Mouse (Mus musculus): ENCODE results near the gene Matn1.

Matn1 gene

GRCm38 (mm10) chr4:130944112-130944511 lies at the start of gene Matn1:
Gene Matn1 (plus strand): TSS chr4:130944385.
- DNase-seq: no peak

GRCm38 (mm10) chr4:130895701-130896100 lies 48.5 kb upstream of the Matn1 start:
- no peak for DNase-seq

GRCm38 (mm10) chr4:130896372-130896771 lies 47.8 kb upstream of the Matn1 start:
- peak; percentile 58 for DNase-seq

GRCm38 (mm10) chr4:130899383-130899781 lies 44.8 kb upstream of the Matn1 start:
- no peak for DNase-seq

GRCm38 (mm10) chr4:130899782-130900427 lies 44.3 kb upstream of the Matn1 start:
- no peak for DNase-seq

- DNase-seq: peak; percentile 45
These were observed 43.4 kb upstream of the Matn1 start for GRCm38 (mm10) chr4:130900746-130901145.

- peak; percentile 49 for DNase-seq
These were observed 41.9 kb upstream of the Matn1 start for GRCm38 (mm10) chr4:130902289-130902781.

- no peak for DNase-seq
These were observed 39.2 kb upstream of the Matn1 start for GRCm38 (mm10) chr4:130905025-130905424.

GRCm38 (mm10) chr4:130905882-130906281 lies 38.3 kb upstream of the Matn1 start:
- DNase-seq: no peak

GRCm38 (mm10) chr4:130906296-130906695 lies 37.9 kb upstream of the Matn1 start:
- peak; percentile 52 for DNase-seq

GRCm38 (mm10) chr4:130907200-130908069 lies 36.8 kb upstream of the Matn1 start:
- no peak for DNase-seq

GRCm38 (mm10) chr4:130908133-130908532 lies 36.1 kb upstream of the Matn1 start:
- DNase-seq: no peak

- DNase-seq: no peak
These were observed 34.9 kb upstream of the Matn1 start for GRCm38 (mm10) chr4:130909167-130909874.

GRCm38 (mm10) chr4:130910666-130911065 lies 33.5 kb upstream of the Matn1 start:
- DNase-seq: peak; percentile 33

- DNase-seq: no peak
These were observed 31.6 kb upstream of the Matn1 start for GRCm38 (mm10) chr4:130912626-130913025.

- no peak for DNase-seq
These were observed 31.1 kb upstream of the Matn1 start, which contains the start of gene Laptm5 for GRCm38 (mm10) chr4:130913077-130913476. Gene Laptm5 (plus strand): TSS chr4:130913125.

GRCm38 (mm10) chr4:130913511-130913910 lies 30.7 kb upstream of the Matn1 start:
- DNase-seq: no peak

GRCm38 (mm10) chr4:130914011-130914410 lies 30.2 kb upstream of the Matn1 start:
- no peak for DNase-seq

- DNase-seq: no peak
These were observed 29.7 kb upstream of the Matn1 start for GRCm38 (mm10) chr4:130914527-130914926.

- DNase-seq: no peak
These were observed 29.0 kb upstream of the Matn1 start for GRCm38 (mm10) chr4:130915006-130915667.

GRCm38 (mm10) chr4:130915668-130916035 lies 28.5 kb upstream of the Matn1 start:
- no peak for DNase-seq

- DNase-seq: no peak
These were observed 27.5 kb upstream of the Matn1 start for GRCm38 (mm10) chr4:130916639-130917038.

GRCm38 (mm10) chr4:130917564-130917963 lies 26.6 kb upstream of the Matn1 start:
- DNase-seq: no peak

Measured in embryo, embryonic 11 days (tissue).